Mouse (Mus musculus): ENCODE measurements around the gene Abcb8. TPM values are rescaled to one million over a fixed set of nuclear protein-coding genes. Genes with fewer than 3 reads are reported as not detected.
A peak's percentile ranks its signal among the peaks of the same experiment; 100 is the strongest.
"Not testable (repeated sequence)": the region's sequence is repeated elsewhere in the genome, so short reads cannot be mapped to it uniquely, and the experiment has no call there.

The Abcb8 gene
- polyA plus RNA-seq, 1 experiment from 2014 or later = 39.0 TPM

DNA sequence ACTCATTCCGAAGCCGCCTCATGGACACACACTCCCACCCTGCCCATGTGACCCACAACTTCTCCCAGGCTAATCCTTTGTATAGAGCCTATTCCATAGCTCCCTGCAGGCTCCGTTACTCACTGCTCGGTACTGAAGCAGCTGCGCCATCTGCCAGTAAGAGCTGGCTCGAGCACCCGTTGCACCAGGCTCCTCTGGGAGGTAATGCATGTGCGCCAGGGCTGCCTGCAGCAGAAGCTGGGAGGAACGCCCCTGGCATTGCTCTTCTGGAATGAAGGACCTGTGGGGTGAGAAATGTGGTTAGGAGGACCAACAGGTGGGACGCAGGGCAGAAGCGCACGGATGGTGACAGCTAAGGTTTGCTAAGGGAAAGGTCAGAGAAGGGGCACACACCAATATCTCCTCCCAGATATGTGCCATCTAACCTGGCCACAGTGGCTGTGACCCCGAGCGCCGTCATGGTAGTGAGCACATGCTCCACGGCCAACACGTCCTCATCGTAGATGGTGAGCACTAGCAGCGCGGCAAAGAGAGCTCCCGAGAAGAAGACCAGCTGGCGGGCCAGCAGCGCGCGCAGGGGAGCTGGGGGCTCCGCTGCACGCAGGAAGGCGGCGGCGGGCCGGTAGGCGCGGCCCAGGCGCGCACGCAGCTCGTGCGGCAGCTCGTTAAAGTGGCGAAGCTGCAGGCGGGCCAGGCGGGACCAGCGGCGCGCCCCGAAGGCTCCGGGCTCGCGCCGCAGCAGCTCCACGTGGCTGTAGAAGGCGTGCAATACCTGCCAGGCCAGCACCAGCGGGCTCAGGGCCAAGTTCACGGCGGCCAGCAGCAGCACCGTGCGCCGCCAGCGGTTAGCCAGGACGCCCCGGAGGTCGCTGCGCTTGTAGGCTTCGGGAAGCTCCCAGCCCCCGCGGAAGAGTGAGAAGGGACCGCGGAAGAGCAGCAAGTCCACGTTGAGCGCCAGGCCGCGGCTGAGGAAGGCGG lies 5.9 kb upstream of the Abcb8 start:
- Histone ChIP-seq H3K27ac (no peak overlapping the region), H3K9me3 (replicated peaks) (no peaks in the 10 kb centered on the region), H3K27me3 (peaks cover 65% of the 10 kb centered on the region), H3K36me3 (ENCODE audit: poor library complexity, severe bottlenecking) (no peaks in the 10 kb centered on the region), H3K4me2 (peak overlapping the region; percentile 95), H3K9ac (peak overlapping the region; percentile 59), H3K4me3 (peak overlapping the region; percentile 45), H3K4me1 (peaks cover 28% of the 10 kb centered on the region)
- under 1% methylated on average over 68 of the region's 73 CpGs for WGBS
- peak; percentile 70 for ATAC-seq

DNA sequence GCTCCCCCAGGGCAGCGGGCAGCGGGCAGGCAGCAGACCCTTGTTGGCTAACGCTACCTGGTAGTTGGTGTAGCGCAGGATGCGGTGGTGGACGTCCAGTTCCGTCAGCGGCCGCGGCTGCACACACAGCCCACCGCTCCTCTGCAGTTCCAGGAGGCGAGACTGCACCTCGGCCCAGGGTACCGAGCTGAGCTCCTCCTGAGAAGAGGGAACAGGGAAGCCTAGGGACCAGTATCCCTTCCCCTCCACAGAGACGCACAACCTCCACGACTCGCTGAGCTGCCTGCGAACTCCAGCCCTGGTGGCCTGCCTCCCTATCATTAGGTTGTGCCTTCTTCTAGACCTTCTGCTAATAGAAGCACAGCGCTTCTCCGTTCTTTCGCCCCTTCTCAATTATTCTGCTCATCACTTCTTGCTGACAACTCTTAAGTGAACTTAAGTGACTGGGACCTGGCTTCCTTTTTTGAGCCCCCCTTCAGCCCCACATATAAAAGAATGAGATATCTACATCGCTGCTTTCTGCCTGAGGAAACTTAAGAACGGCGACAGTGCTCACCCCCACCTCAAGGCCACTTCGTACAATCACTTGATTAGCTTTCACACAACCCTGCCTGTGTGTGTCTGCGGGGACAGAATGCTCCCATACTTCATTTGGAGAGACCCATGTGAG lies 5.1 kb upstream of the Abcb8 start:
- Histone ChIP-seq H3K27ac (no peak overlapping the region), H3K27me3 (peaks cover 65% of the 10 kb centered on the region)
- WGBS = 22% methylated on average over 26 of the region's 26 CpGs

DNA sequence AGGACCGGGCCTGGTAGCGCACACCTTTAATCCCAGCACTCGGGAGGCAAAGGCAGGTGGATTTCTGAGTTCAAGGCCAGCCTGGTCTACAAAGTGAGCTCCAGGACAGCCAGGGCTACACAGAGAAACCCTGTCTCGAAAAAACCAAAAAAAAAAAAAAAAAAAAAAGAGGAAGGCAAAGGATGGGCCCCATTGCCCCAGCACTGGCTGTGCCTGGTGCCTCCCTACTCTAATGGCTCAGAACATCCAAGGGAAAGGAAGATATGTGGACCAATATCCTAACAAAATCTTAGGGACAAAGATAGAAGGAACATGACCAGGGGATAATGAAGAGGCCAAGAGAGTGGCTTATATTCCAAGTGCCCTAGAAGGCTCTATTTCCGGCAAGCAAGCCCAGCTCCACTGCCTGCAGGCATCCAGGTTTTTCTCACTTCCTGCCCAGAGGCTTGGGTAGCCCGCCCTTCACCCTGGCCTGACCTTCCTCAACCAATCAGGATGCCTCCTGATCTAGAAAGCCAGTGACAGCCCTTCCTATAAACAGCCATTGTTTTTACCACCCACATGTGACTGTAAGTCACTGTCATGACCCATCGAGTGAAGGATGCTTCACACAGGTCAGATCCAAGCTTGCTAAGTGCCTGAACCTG lies 4.3 kb upstream of the Abcb8 start:
- 53% methylated on average over 7 of the region's 7 CpGs for WGBS
- Histone ChIP-seq H3K27me3 (peaks cover 65% of the 10 kb centered on the region), H3K9me3 (replicated peaks) (no peaks in the 10 kb centered on the region), H3K4me2 (no peak overlapping the region), H3K36me3 (ENCODE audit: poor library complexity, severe bottlenecking) (no peaks in the 10 kb centered on the region), H3K4me3 (no peak overlapping the region), H3K4me1 (peaks cover 17% of the 10 kb centered on the region), H3K27ac (no peak overlapping the region), H3K9ac (0 out of 2 replicates have a peak overlapping the region, but pooled peaks have one; percentile 23)
- no peak for ATAC-seq

More for the DNA sequence above, 5.1 kb upstream of the Abcb8 start:
- Histone ChIP-seq H3K4me2 (peak overlapping the region; percentile 95), H3K9me3 (replicated peaks) (no peaks in the 10 kb centered on the region), H3K4me1 (peaks cover 22% of the 10 kb centered on the region), H3K36me3 (ENCODE audit: poor library complexity, severe bottlenecking) (no peaks in the 10 kb centered on the region), H3K4me3 (peak overlapping the region; percentile 45), H3K9ac (peak overlapping the region; percentile 59)
- no peak for ATAC-seq

DNA sequence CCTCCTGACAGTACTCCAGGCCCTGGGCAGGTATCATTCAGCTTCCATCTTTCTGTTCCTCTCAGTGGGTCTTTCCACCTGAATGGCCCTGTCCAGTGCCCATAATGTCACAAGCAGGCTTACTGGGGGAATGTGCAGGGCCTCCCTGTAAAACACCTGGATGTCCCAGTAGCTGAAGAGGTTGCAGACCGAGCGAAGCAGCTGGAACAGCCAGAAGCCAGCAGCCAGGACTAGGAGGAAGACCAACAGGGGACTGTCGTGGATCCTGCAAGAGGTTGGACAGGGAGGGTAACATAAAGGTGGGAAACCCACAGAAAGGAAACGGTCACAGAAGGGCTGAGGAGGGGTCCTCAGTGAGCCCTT lies 3.8 kb upstream of the Abcb8 start:
- Histone ChIP-seq H3K27ac (no peak overlapping the region), H3K36me3 (ENCODE audit: poor library complexity, severe bottlenecking) (no peaks in the 10 kb centered on the region), H3K4me1 (peaks cover 17% of the 10 kb centered on the region), H3K27me3 (peaks cover 65% of the 10 kb centered on the region), H3K4me3 (no peak overlapping the region), H3K9me3 (replicated peaks) (no peaks in the 10 kb centered on the region), H3K4me2 (no peak overlapping the region), H3K9ac (no peak overlapping the region)
- WGBS = 85% methylated on average over 4 of the region's 4 CpGs
- ATAC-seq = no peak

DNA sequence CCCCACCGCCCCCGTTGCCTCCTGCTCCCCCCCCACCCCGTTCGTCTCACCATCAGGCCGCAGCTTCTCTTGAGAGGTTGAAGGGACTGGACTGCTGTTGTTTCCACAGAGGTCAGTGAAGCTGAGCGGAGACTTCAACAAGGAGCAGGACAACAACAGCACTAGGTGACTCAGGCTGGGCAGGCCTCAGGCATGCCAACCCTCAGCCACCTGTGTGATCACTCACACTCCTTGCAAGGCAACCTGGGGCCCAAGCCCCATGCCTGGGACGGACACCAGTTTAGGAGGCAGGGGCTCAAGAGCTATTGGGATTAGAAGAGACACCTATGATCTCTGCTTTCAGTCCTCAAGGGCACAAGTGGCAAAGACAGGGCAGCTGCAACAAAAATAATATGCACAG lies 1.6 kb upstream of the Abcb8 start, which contains the start of gene Atg9b:
Gene Atg9b (minus strand): TSS at position 280 of the 400 bp plus-strand sequence.
- Histone ChIP-seq H3K9ac (no peak within 1 kb of the TSS), H3K4me3 (no peak within 1 kb of the TSS), H3K36me3 (ENCODE audit: poor library complexity, severe bottlenecking) (no peaks in the 10 kb centered on the region), H3K4me1 (peaks cover 22% of the 10 kb centered on the region), H3K27me3 (peaks cover 46% of the 10 kb centered on the region), H3K27ac (no peak within 1 kb of the TSS), H3K9me3 (replicated peaks) (no peaks in the 10 kb centered on the region), H3K4me2 (no peak within 1 kb of the TSS)
- 81% methylated on average over 7 of the region's 7 CpGs for WGBS
- ATAC-seq = no peak

DNA sequence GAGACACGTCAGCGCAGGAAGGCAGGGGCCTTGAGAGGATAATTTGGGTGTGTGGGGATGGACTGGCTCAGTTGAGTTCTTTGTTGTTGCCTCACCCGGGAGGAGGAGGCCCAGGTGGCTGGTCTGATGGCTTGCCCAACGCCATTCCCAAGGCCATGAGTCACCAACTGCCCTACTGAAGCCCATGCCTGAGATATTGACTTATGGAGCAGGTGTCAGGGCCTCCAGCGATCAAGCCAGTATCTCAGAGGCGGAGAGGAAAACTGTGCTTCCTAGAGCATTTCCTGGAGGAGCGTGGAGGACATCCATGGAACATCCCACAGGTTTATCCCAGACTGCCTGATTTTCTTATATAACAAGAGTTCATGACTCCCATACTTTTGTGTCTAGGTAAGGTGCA lies 739 bp upstream of the Abcb8 start:
- ATAC-seq = no peak
- 78% methylated on average over 7 of the region's 7 CpGs for WGBS
- Histone ChIP-seq H3K4me1 (peaks cover 13% of the 10 kb centered on the region), H3K27me3 (peaks cover 37% of the 10 kb centered on the region), H3K27ac (no peak overlapping the region), H3K4me2 (no peak overlapping the region), H3K36me3 (ENCODE audit: poor library complexity, severe bottlenecking) (no peaks in the 10 kb centered on the region), H3K4me3 (no peak overlapping the region), H3K9ac (no peak overlapping the region), H3K9me3 (replicated peaks) (no peaks in the 10 kb centered on the region)

DNA sequence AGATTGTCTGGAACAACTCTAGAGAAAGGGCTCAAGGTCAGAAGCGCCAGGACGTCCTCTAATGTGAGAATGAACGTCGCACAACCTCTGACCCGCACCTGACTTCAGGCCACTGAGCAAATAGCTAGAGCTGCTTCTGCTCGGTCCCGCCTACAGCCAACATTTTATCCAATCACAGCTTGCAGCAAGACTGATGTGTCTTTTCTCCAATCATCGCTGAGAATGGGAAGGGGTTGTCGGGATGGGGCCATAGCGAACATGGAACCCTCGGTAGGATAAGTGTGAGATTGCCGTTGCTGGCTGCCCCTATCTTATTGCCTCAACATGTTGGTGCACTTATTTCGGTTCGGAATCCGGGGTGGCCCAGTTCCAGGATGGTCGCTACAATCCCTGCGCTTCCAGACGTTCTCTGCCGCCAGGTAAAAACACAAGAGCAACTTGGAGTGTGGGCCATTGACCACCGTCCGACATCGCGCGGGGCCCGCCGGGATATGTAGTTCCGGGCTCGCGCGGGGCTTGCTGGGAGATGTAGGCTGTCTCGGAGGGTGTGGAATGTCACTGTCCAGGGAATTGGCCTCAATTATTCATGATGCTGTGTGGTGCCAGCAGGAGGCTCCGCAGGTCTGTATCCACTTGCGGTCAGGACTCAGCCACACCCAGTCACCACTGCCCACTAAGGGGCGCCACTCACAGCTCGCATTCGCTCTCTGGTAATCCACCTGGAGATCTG lies 867 bp downstream of the Abcb8 start:
- Histone ChIP-seq H3K4me2 (peak overlapping the region; percentile 65), H3K9ac (peak overlapping the region; percentile 62; the same call in 1 of the 2 replicates), H3K36me3 (ENCODE audit: poor library complexity, severe bottlenecking) (no peaks in the 10 kb centered on the region), H3K27ac (peak overlapping the region; percentile 75), H3K4me3 (peak overlapping the region; percentile 54), H3K4me1 (peaks cover 6% of the 10 kb centered on the region; the same call in 1 of the 2 replicates), H3K9me3 (replicated peaks) (no peaks in the 10 kb centered on the region), H3K27me3 (peaks cover 22% of the 10 kb centered on the region)
- ATAC-seq = peak; percentile 97
- under 1% methylated on average over 36 of the region's 36 CpGs for whole genome bisulfite sequencing

DNA sequence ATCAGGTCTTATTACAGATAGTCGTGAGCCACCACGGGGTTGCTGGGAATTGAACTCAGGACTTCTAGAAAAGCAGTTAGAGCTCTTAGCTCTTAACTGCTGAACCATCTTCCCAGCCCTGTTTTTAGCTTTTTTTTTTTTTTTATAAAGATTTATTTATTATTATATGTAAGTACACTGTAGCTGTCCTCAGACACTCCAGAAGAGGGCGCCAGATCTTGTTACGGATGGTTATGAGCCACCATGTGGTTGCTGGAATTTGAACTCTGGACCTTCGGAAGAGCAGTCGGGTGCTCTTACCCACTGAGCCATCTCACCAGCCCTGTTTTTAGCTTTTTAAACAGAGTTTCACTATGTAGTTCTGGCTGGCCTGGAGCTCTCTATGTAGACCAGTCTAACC lies 2.8 kb downstream of the Abcb8 start:
- H3K4me1 ChIP-seq, ATAC-seq: not testable (repeated sequence)
- 86% methylated on average over 6 of the region's 6 CpGs for WGBS

DNA sequence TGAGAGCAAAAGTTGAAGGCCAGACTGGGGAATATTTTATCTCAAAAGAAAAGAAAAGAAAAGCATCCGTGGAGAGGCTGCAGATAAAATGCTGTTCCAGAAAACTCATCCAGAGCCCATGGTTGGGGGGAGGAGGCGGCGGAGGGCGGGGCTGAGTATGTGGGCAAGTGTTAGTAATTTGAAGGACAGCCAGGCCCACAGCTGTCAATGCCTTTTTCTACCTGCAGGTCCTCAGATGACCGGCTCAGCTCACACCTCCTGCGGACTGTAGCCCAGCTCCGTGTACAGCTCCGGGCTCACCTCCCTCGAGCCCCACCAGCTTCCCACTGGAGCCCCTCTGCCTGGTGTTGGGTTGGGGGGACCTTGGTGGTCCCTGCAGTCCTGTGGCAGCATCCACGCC lies 6.2 kb downstream of the Abcb8 start:
- Histone ChIP-seq H3K4me3 (no peak overlapping the region), H3K9me3 (replicated peaks) (no peaks in the 10 kb centered on the region), H3K36me3 (ENCODE audit: poor library complexity, severe bottlenecking) (peaks cover 33% of the 10 kb centered on the region), H3K9ac (no peak overlapping the region), H3K4me1 (peaks cover 5% of the 10 kb centered on the region; the same call in 1 of the 2 replicates), H3K27ac (no peak overlapping the region), H3K4me2 (no peak overlapping the region), H3K27me3 (no peaks in the 10 kb centered on the region)
- WGBS = 87% methylated on average over 10 of the region's 10 CpGs
- ATAC-seq = no peak

More for the DNA sequence above, 2.8 kb downstream of the Abcb8 start:
- H3K4me2 ChIP-seq; H3K36me3 ChIP-seq (ENCODE audit: poor library complexity, severe bottlenecking); H3K27me3 ChIP-seq; H3K27ac ChIP-seq; H3K9me3 ChIP-seq (replicated peaks); H3K4me3 ChIP-seq; H3K9ac ChIP-seq: not testable (repeated sequence)

DNA sequence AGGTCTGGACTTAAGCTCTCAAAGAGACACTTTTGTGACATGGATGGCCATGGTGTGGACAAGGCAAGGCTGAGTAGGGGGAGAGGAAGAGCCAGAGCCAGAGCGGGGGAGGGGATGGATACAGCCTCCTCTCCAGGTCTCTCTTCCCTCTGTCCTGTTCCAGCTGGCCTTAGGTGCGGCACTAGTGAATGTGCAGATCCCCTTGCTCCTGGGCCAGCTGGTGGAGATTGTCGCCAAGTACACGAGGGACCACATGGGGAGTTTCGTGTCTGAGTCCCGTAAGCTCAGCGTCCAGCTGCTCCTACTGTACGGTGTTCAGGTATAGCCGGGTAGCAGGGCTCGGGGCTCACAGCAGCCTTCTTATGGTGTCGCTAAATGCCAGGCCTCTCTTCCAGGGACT lies 6.9 kb downstream of the Abcb8 start:
- no peaks in the 10 kb centered on the region for H3K4me1 ChIP-seq
- H3K9me3 ChIP-seq (replicated peaks) = no peaks in the 10 kb centered on the region
- H3K9ac ChIP-seq = no peak overlapping the region
- H3K27ac ChIP-seq = no peak overlapping the region
- H3K4me3 ChIP-seq = no peak overlapping the region
- H3K36me3 ChIP-seq (ENCODE audit: poor library complexity, severe bottlenecking) = peaks cover 34% of the 10 kb centered on the region
- no peak for ATAC-seq
- no peaks in the 10 kb centered on the region for H3K27me3 ChIP-seq
- WGBS = 93% methylated on average over 11 of the region's 11 CpGs
- no peak overlapping the region for H3K4me2 ChIP-seq

DNA sequence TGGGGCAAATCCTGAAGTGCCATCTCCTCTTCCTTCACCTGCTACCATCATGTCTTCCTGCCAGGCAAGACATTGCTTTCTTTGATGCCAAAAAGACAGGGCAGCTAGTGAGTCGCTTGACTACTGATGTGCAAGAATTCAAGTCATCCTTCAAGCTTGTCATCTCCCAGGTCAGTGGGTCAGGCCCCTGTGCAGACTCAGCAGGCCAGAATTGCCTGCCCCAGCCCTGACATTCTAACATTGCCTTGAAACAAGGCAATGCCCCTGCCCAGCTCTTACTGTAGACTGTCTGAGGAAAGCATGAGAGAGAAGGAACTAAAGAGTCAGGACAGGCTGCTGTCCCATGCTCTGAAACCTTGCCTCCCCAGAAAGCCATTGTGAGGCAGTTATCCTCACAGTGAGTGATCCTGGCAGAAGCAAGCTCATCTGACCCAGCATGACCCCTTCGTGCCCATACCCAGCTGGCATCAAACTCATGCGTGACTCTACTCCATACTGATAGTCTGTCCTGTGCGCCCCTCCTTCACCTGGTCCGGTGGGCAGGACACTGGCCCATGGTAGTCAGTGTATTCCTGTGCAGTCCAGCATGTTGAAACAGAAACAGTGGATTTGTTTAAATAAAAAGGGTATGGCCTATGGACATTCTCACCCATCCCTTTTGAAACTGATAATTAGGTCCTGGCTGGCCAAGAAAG lies 7.6 kb downstream of the Abcb8 start:
- Histone ChIP-seq H3K4me2 (no peak overlapping the region), H3K27me3 (no peaks in the 10 kb centered on the region), H3K36me3 (ENCODE audit: poor library complexity, severe bottlenecking) (peaks cover 40% of the 10 kb centered on the region), H3K4me1 (no peaks in the 10 kb centered on the region), H3K9ac (no peak overlapping the region), H3K9me3 (replicated peaks) (no peaks in the 10 kb centered on the region), H3K27ac (no peak overlapping the region), H3K4me3 (no peak overlapping the region)
- no peak for ATAC-seq
- 93% methylated on average over 5 of the region's 5 CpGs for WGBS
